Mouse (Mus musculus) gastrocnemius, postnatal 25 days (tissue): ENCODE measurements around the gene Cltrn. TPM values are rescaled to one million over a fixed set of nuclear protein-coding genes. Genes with fewer than 3 reads are reported as not detected.

Source experiments
- DNase-seq: peaks from one replicate; pipeline ENCODE4 v3.0.0; 2022
- total RNA-seq, 2 experiments: library from RNA; stranded (reverse); gene quantifications; 1 replicate in 1 of 2; 2 replicates in 1 of 2; pipeline ENCODE4 v1.2.3; 2021

Gene Cltrn
- total RNA-seq, 2 experiments from 2014 or later, result not detected

DNA sequence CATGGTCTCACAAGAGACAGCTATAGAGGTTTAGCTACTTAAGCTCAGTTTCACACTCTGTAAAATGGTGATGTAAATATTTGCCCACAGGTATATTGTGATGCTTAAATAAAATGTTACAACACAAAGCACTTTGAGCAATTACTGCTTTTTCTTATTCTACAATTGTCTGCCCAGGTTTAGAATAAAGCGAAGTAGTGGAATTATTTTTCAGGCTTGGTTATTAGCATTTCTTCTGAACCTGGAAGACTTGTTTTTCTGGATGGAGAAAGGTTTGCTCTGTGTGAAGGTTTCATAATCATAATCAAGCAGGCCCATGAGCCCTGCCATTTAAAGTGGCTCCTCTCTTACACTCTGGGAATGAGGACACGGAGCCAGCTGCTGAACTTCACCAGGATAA, 50.4 kb downstream of the Cltrn start, which contains the start of gene Ace2:
TSS of gene Ace2 (plus strand) at position 301 of the 400 bp plus-strand sequence.
- no peak for DNase-seq

DNA sequence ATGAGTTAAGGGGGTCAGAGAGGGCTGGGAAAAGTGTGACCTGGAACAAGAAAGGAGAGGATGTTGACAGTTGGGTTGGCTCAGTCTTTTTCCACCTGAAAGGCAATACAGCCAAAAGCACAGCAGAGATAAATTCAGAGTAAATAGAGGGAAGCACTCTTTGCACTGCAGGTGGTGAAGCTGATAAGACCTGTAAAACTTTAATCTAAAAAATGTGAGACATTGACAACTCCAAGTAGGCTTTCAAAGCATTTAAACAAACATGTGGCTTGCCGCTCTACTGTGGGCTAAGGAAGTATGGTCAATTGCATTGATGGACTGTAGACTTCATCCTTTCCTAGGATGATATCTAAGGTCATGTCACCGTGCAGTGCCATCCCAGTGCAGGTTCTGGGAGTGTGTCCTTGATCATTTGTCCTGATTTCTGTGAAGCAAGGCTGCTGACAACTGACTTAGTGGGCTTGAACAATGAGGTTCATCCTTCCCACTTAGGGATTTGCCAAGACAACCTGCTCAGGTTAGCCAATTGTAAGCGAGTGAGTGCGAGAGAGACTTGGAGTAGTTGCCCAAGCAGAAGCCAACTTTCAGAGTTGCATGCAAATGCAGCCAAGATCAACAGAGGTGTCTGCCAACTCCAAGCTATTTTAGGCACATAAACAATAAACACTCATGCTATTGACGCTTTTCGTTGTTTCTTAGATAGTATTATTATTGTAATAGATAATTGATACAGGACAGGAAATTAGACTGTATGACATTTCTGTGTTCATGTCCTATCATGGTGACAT, 57.0 kb downstream of the Cltrn start:
- no peak for DNase-seq

GRCm38 (mm10) chrX:164152703-164153102, 64.1 kb downstream of the Cltrn start:
- DNase-seq, result no peak

- DNase-seq, result no peak
Observed at GRCm38 (mm10) chrX:164153606-164154005, 65.0 kb downstream of the Cltrn start.

GRCm38 (mm10) chrX:164154594-164154993, 66.0 kb downstream of the Cltrn start:
- DNase-seq, result no peak

GRCm38 (mm10) chrX:164164681-164165080, 76.1 kb downstream of the Cltrn start:
- no peak for DNase-seq

Other genes with a start within 250 kb of the Cltrn start
- 10 to 100 TPM; 21.0 to 28.6 TPM for gene Ap1s2, start 179.8 kb upstream of the Cltrn start, total RNA-seq
- 10 to 100 TPM; 12.1 to 15.5 TPM for gene Zrsr2, start 130.2 kb upstream of the Cltrn start, total RNA-seq
- 1 to 10 TPM in 1 of 2 experiments, under 1 TPM in 1; 0.31 to 4.2 TPM for gene Car5b, start 60.8 kb upstream of the Cltrn start, total RNA-seq
- 1 to 10 TPM; 2.6 to 3.6 TPM for gene Siah1b, start 12.3 kb upstream of the Cltrn start, total RNA-seq
- under 1 TPM; 0.56 to 0.67 TPM for gene Ace2, start 50.5 kb downstream of the Cltrn start, total RNA-seq
- under 1 TPM; 0.36 to 0.56 TPM for gene Bmx, start 169.4 kb downstream of the Cltrn start, total RNA-seq
- gene Pir, start 180.5 kb downstream of the Cltrn start, total RNA-seq, result 1 to 10 TPM; 3.5 to 4.5 TPM